Mouse (Mus musculus) monocyte, adult 2 months (primary cell): ENCODE data around the gene Fhl3.
"Not testable (repeated sequence)": the region's sequence is repeated elsewhere in the genome, so short reads cannot be mapped to it uniquely, and the experiment has no call there.

ENCODE experiments used
- DNase-seq, 2 experiments: peaks; one replicate each; pipeline ENCODE4 v3.0.0; 2022; ENCODE audit warnings: low spot score in 2 of 2, low read depth in 1 of 2

Gene Fhl3

GRCm38 (mm10) chr4:124708518-124709477 lies 8.3 kb downstream of the Fhl3 start:
- DNase-seq, result peak; percentile 33 to 63

GRCm38 (mm10) chr4:124709961-124710446 lies 9.5 kb downstream of the Fhl3 start:
- DNase-seq, result no peak

GRCm38 (mm10) chr4:124710776-124711291 lies 10.3 kb downstream of the Fhl3 start:
- no peak for DNase-seq

GRCm38 (mm10) chr4:124712618-124713017 lies 12.1 kb downstream of the Fhl3 start:
- no peak for DNase-seq

GRCm38 (mm10) chr4:124713850-124714249 lies 13.3 kb downstream of the Fhl3 start:
- DNase-seq, result not testable (repeated sequence)

- DNase-seq, result peak; percentile 91 to 92
Measured at GRCm38 (mm10) chr4:124714545-124715481, 14.3 kb downstream of the Fhl3 start, which contains the start of gene Sf3a3. TSS of gene Sf3a3 (plus strand) at chr4:124714776.

GRCm38 (mm10) chr4:124719101-124719500 lies 18.6 kb downstream of the Fhl3 start:
- no peak for DNase-seq

GRCm38 (mm10) chr4:124726121-124726520 lies 25.6 kb downstream of the Fhl3 start:
- no peak for DNase-seq

GRCm38 (mm10) chr4:124736952-124737351 lies 36.5 kb downstream of the Fhl3 start:
- no peak for DNase-seq

- DNase-seq, result no peak
Measured at GRCm38 (mm10) chr4:124737486-124737885, 37.0 kb downstream of the Fhl3 start.

- no peak for DNase-seq
Measured at GRCm38 (mm10) chr4:124738013-124738412, 37.5 kb downstream of the Fhl3 start.

- no peak for DNase-seq
Measured at GRCm38 (mm10) chr4:124738783-124739182, 38.3 kb downstream of the Fhl3 start.

GRCm38 (mm10) chr4:124741376-124742343 lies 41.2 kb downstream of the Fhl3 start, which contains the start of gene Inpp5b:
TSS of gene Inpp5b (plus strand) at chr4:124741850.
- DNase-seq, result peak in 1 of 2 experiments; percentile 38

GRCm38 (mm10) chr4:124742839-124743238 lies 42.3 kb downstream of the Fhl3 start:
- DNase-seq, result no peak

GRCm38 (mm10) chr4:124746577-124746976 lies 46.1 kb downstream of the Fhl3 start:
- DNase-seq, result no peak

GRCm38 (mm10) chr4:124747851-124748250 lies 47.4 kb downstream of the Fhl3 start:
- DNase-seq, result no peak

GRCm38 (mm10) chr4:124751300-124752250 lies 51.1 kb downstream of the Fhl3 start:
- peak; percentile 92 to 94 for DNase-seq

GRCm38 (mm10) chr4:124752281-124753199 lies 52.0 kb downstream of the Fhl3 start:
- no peak for DNase-seq
